Mouse (Mus musculus) forebrain, embryonic 14.5 days (tissue): ENCODE results near the gene Vamp1. TPM values are rescaled to one million over a fixed set of nuclear protein-coding genes. Genes with fewer than 3 reads are reported as not detected.

Experiments used
- ATAC-seq: fragments of 200-750 bp; cut with Nextera tagmentation; 2 replicates; pipeline ENCODE4 v1.8.0; 2017; ENCODE audit warnings: mild to moderate bottlenecking, moderate library complexity
- DNase-seq: peaks from one replicate; pipeline ENCODE4 v3.0.0-alpha.2; 2015; ENCODE audit warnings: low spot score
- H3K27ac ChIP-seq: fragments of 300-500 bp; sonication (generic); 2 replicates; pipeline ENCODE4 v1.5.1; 2014; ENCODE audit warnings: low read depth, mild to moderate bottlenecking, control low read depth, low read length, moderate library complexity
- H3K27me3 ChIP-seq: fragments of 300-500 bp; sonication (generic); replicated peaks from 2 replicates; pipeline ENCODE4 v1.6.1; 2014; ENCODE audit warnings: low read length, control low read depth, mixed read lengths; ENCODE audit not compliant: control insufficient read depth, insufficient read depth
- H3K36me3 ChIP-seq: fragments of 300-500 bp; sonication (generic); 2 replicates; pipeline ENCODE4 v1.6.1; 2014; ENCODE audit warnings: low read length, control low read depth; ENCODE audit not compliant: control insufficient read depth, insufficient read depth
- H3K4me1 ChIP-seq: fragments of 300-500 bp; sonication (generic); 2 replicates; pipeline ENCODE4 v1.6.1; 2014; ENCODE audit warnings: antibody characterized with exemption, low read length, control low read depth; ENCODE audit not compliant: control insufficient read depth, insufficient read depth
- H3K4me2 ChIP-seq: fragments of 300-500 bp; sonication (generic); 2 replicates; pipeline ENCODE4 v1.6.1; 2014; ENCODE audit warnings: mild to moderate bottlenecking, control low read depth, low read length
- H3K4me3 ChIP-seq: fragments of 300-500 bp; sonication (generic); 2 replicates; pipeline ENCODE4 v1.5.1; 2014; ENCODE audit warnings: low read depth, low read length, control low read depth
- H3K9ac ChIP-seq: fragments of 300-500 bp; sonication (generic); 2 replicates; pipeline ENCODE4 v1.6.1; 2014; ENCODE audit warnings: mild to moderate bottlenecking, low read length, control low read depth, moderate library complexity
- H3K9me3 ChIP-seq: fragments of 300-500 bp; sonication (generic); replicated peaks from 2 replicates; pipeline ENCODE4 v1.6.1; 2016; ENCODE audit warnings: low read length, control low read depth, mixed read lengths; ENCODE audit not compliant: control insufficient read depth
- WGBS: fragments of 180-500 bp; shearing (Covaris S2); extraction: QIAGEN DNeasy Blood & Tissue Kit; methylation state at CpG from one replicate; pipeline ENCODE4 v1.1.7; 2014; 5-methylcytosine and 5-hydroxymethylcytosine counted together
- polyA plus RNA-seq: library from polyadenylated mRNA; unstranded; fragments of >200 nt; fragmentation: Nextera tagmentation; extraction: Ambion mirVana; gene quantifications from 2 replicates; pipeline ENCODE4 v1.2.1, GENCODE M21; 2014

Gene Vamp1
- polyA plus RNA-seq, 1 experiment from 2014 or later, result 1.7 TPM

- no peaks in the 10 kb centered on the region for H3K27me3 ChIP-seq
- 35% methylated on average over 1 of the region's 1 CpGs for WGBS
- H3K4me2 ChIP-seq, result no peak overlapping the region
- DNase-seq (no peak), ATAC-seq (no peak)
- H3K9ac ChIP-seq, result 0 out of 2 replicates have a peak overlapping the region, but pooled peaks have one; percentile 8
- H3K4me1 ChIP-seq, result peaks cover 5% of the 10 kb centered on the region
- H3K4me3 ChIP-seq, result no peak overlapping the region
- H3K27ac ChIP-seq, result no peak overlapping the region
- no peaks in the 10 kb centered on the region for H3K9me3 ChIP-seq
- peaks cover 20% of the 10 kb centered on the region for H3K36me3 ChIP-seq
Observed at GRCm38 (mm10) chr6:125195541-125196075, 19.7 kb upstream of the Vamp1 start.

GRCm38 (mm10) chr6:125196301-125196700 lies 19.1 kb upstream of the Vamp1 start:
- no peak for DNase-seq
- no peak overlapping the region for H3K4me2 ChIP-seq
- no peak for ATAC-seq
- no peaks in the 10 kb centered on the region for H3K27me3 ChIP-seq
- no peak overlapping the region for H3K9ac ChIP-seq
- no peak overlapping the region for H3K4me3 ChIP-seq
- H3K36me3 ChIP-seq, result peaks cover 20% of the 10 kb centered on the region
- no peaks in the 10 kb centered on the region for H3K9me3 ChIP-seq
- peaks cover 5% of the 10 kb centered on the region for H3K4me1 ChIP-seq
- no peak overlapping the region for H3K27ac ChIP-seq
- 40% methylated on average over 3 of the region's 3 CpGs for WGBS

GRCm38 (mm10) chr6:125197166-125197565 lies 18.2 kb upstream of the Vamp1 start:
- no peak overlapping the region for H3K9ac ChIP-seq
- H3K36me3 ChIP-seq, result peaks cover 20% of the 10 kb centered on the region
- H3K27me3 ChIP-seq, result no peaks in the 10 kb centered on the region
- no peak overlapping the region for H3K27ac ChIP-seq
- no peaks in the 10 kb centered on the region for H3K9me3 ChIP-seq
- ATAC-seq (no peak), DNase-seq (no peak)
- H3K4me3 ChIP-seq, result no peak overlapping the region
- WGBS, result 85% methylated on average over 5 of the region's 5 CpGs
- peaks cover 5% of the 10 kb centered on the region for H3K4me1 ChIP-seq
- no peak overlapping the region for H3K4me2 ChIP-seq

DNA sequence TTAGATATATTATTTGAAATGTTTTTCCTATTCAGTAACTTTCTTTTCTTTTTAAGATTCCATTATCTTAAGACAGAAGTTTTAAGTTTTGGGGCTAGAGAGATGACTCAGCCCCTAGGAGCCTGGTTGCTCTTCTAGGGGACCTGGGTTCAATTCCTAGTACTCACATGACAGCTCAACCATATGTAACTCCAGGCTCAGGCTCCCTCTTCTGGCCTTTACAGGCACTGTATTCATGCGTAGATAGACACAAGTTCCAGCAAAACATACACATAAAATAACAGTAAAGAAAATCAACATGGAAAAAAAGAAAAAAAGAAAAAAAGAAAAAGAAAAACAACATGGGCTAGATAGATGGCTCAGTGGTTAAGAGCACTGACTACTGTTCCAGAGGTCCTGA lies 4.9 kb upstream of the Vamp1 start:
- no peak for DNase-seq
- Histone ChIP-seq H3K4me3 (no peak overlapping the region), H3K9me3 (no peaks in the 10 kb centered on the region), H3K4me1 (no peaks in the 10 kb centered on the region), H3K4me2 (no peak overlapping the region), H3K27ac (no peak overlapping the region), H3K27me3 (0 out of 2 replicates have a peak, but pooled peaks cover 3% of the 10 kb centered on the region), H3K9ac (no peak overlapping the region), H3K36me3 (no peaks in the 10 kb centered on the region)
- no peak for ATAC-seq
- 86% methylated on average over 1 of the region's 1 CpGs for WGBS

GRCm38 (mm10) chr6:125212621-125213020 lies 2.7 kb upstream of the Vamp1 start:
- WGBS, result 53% methylated on average over 2 of the region's 2 CpGs
- no peak for DNase-seq
- no peak overlapping the region for H3K4me3 ChIP-seq
- no peaks in the 10 kb centered on the region for H3K9me3 ChIP-seq
- ATAC-seq, result no peak
- no peak overlapping the region for H3K9ac ChIP-seq
- no peak overlapping the region for H3K27ac ChIP-seq
- peaks cover 4% of the 10 kb centered on the region; the same call in 1 of the 2 replicates for H3K4me1 ChIP-seq
- no peak overlapping the region for H3K4me2 ChIP-seq
- no peaks in the 10 kb centered on the region for H3K36me3 ChIP-seq
- 0 out of 2 replicates have a peak, but pooled peaks cover 3% of the 10 kb centered on the region for H3K27me3 ChIP-seq

- Histone ChIP-seq H3K4me2 (no peak overlapping the region), H3K9me3 (no peaks in the 10 kb centered on the region), H3K36me3 (no peaks in the 10 kb centered on the region), H3K4me1 (peaks cover 4% of the 10 kb centered on the region; the same call in 1 of the 2 replicates), H3K9ac (no peak overlapping the region), H3K27ac (no peak overlapping the region), H3K4me3 (no peak overlapping the region), H3K27me3 (0 out of 2 replicates have a peak, but pooled peaks cover 3% of the 10 kb centered on the region)
- no peak for DNase-seq
- no peak for ATAC-seq
- 76% methylated on average over 6 of the region's 6 CpGs for WGBS
Observed at GRCm38 (mm10) chr6:125213129-125213528, 2.2 kb upstream of the Vamp1 start.

- no peak for DNase-seq
- 87% methylated on average over 6 of the region's 6 CpGs for WGBS
- H3K27ac ChIP-seq, result no peak overlapping the region
- no peak overlapping the region for H3K4me3 ChIP-seq
- H3K27me3 ChIP-seq, result 0 out of 2 replicates have a peak, but pooled peaks cover 3% of the 10 kb centered on the region
- H3K9me3 ChIP-seq, result no peaks in the 10 kb centered on the region
- no peak for ATAC-seq
- no peak overlapping the region for H3K9ac ChIP-seq
- H3K36me3 ChIP-seq, result no peaks in the 10 kb centered on the region
- peaks cover 4% of the 10 kb centered on the region; the same call in 1 of the 2 replicates for H3K4me1 ChIP-seq
- no peak overlapping the region for H3K4me2 ChIP-seq
Observed at GRCm38 (mm10) chr6:125213715-125214114, 1.6 kb upstream of the Vamp1 start.

GRCm38 (mm10) chr6:125216898-125217297 lies 1.5 kb downstream of the Vamp1 start:
- Histone ChIP-seq H3K9ac (no peak overlapping the region), H3K27me3 (0 out of 2 replicates have a peak, but pooled peaks cover 3% of the 10 kb centered on the region), H3K4me1 (peaks cover 4% of the 10 kb centered on the region; the same call in 1 of the 2 replicates), H3K27ac (no peak overlapping the region), H3K4me2 (no peak overlapping the region), H3K36me3 (no peaks in the 10 kb centered on the region), H3K9me3 (no peaks in the 10 kb centered on the region), H3K4me3 (no peak overlapping the region)
- no peak for ATAC-seq
- DNase-seq, result no peak
- WGBS, result 88% methylated on average over 2 of the region's 2 CpGs

DNA sequence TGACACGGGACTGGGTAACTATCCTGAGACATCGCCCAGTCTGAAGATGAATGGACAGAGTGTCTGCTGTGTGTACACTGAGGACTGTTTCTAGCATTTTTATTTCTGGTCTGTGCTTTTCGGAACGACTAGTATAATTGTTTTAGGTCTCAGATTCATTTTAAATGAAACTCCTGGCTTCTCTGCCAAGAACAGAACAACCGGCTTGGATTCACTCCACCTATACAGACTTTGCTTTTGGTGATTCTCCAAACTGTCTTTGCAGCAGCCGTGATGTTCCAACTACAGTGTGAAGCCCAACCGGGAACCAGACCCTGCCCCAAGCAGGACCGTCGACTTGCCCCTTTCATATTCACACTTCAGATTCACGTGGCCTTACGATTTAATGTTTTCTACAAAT lies 2.5 kb downstream of the Vamp1 start:
- no peak overlapping the region for H3K27ac ChIP-seq
- ATAC-seq (no peak), DNase-seq (no peak)
- H3K4me1 ChIP-seq, result peaks cover 4% of the 10 kb centered on the region; the same call in 1 of the 2 replicates
- H3K4me2 ChIP-seq, result no peak overlapping the region
- no peak overlapping the region for H3K9ac ChIP-seq
- 87% methylated on average over 11 of the region's 11 CpGs for WGBS
- no peaks in the 10 kb centered on the region for H3K9me3 ChIP-seq
- no peaks in the 10 kb centered on the region for H3K36me3 ChIP-seq
- 0 out of 2 replicates have a peak, but pooled peaks cover 3% of the 10 kb centered on the region for H3K27me3 ChIP-seq
- no peak overlapping the region for H3K4me3 ChIP-seq
